Mouse (Mus musculus) liver, embryonic 14.5 days (tissue): ENCODE results near the gene Fastkd5. TPM values are rescaled to one million over a fixed set of nuclear protein-coding genes. Genes with fewer than 3 reads are reported as not detected.

Experiments used
- ATAC-seq: fragments of 200-750 bp; cut with Nextera tagmentation; 2 replicates; pipeline ENCODE4 v1.8.0; 2017; ENCODE audit warnings: moderate number of reproducible peaks, mild to moderate bottlenecking, moderate library complexity; ENCODE audit not compliant: insufficient read depth
- DNase-seq, 3 experiments: peaks; one replicate each; pipeline ENCODE4 v3.0.0-alpha.2; 2012 to 2013; ENCODE audit warnings: low read depth in 3 of 3, low spot score in 3 of 3
- H3K27ac ChIP-seq: fragments of 300-500 bp; sonication (generic); 2 replicates; pipeline ENCODE4 v1.5.1; 2014; ENCODE audit warnings: moderate library complexity, mild to moderate bottlenecking, control low read depth, inconsistent platforms
- H3K27me3 ChIP-seq: fragments of 300-500 bp; sonication (generic); 2 replicates; pipeline ENCODE4 v1.6.1; 2014; ENCODE audit warnings: mild to moderate bottlenecking, low read length, moderate library complexity; ENCODE audit not compliant: control insufficient read depth, insufficient read depth
- H3K36me3 ChIP-seq: fragments of 300-500 bp; sonication (generic); replicated peaks from 2 replicates; pipeline ENCODE4 v1.6.1; 2014; ENCODE audit warnings: low read depth; ENCODE audit not compliant: control insufficient read depth, insufficient read depth
- H3K4me1 ChIP-seq, 2 experiments: fragments of 200-500 bp in 1 of 2; fragments of 300-500 bp in 1 of 2; sonication (generic) in 1 of 2; replicated peaks; 2 replicates each; pipeline ENCODE4 v1.6.1; 2012 to 2014; ENCODE audit warnings: antibody characterized with exemption in 1 of 2, inconsistent platforms in 1 of 2, low read length in 1 of 2; ENCODE audit not compliant: control insufficient read depth in 2 of 2, insufficient read depth in 2 of 2
- H3K4me2 ChIP-seq: fragments of 300-500 bp; sonication (generic); 2 replicates; pipeline ENCODE4 v1.6.1; 2014; ENCODE audit warnings: low read depth, mild to moderate bottlenecking, control low read depth, moderate library complexity
- H3K4me3 ChIP-seq, 2 experiments: fragments of 200-500 bp in 1 of 2; fragments of 300-500 bp in 1 of 2; sonication (generic) in 1 of 2; 2 replicates each; pipeline ENCODE4 v1.5.1; 2012 to 2014; ENCODE audit warnings: low read depth in 2 of 2, low read length in 2 of 2, mild to moderate bottlenecking in 2 of 2, control low read depth in 1 of 2, inconsistent platforms in 1 of 2, moderate library complexity in 1 of 2; ENCODE audit not compliant: insufficient read depth in 1 of 2
- H3K9ac ChIP-seq: fragments of 300-500 bp; sonication (generic); replicated peaks from 2 replicates; pipeline ENCODE4 v1.6.1; 2014; ENCODE audit warnings: mild to moderate bottlenecking, control low read depth, moderate library complexity
- H3K9me3 ChIP-seq: fragments of 300-500 bp; sonication (generic); 2 replicates; pipeline ENCODE4 v1.6.1; 2016; ENCODE audit warnings: low read length, mixed read lengths; ENCODE audit not compliant: control insufficient read depth
- CTCF ChIP-seq: IDR thresholded peaks from 2 replicates; pipeline ENCODE4 v1.5.1; 2016; ENCODE audit warnings: antibody characterized with exemption, low read depth, control low read depth
- EP300 ChIP-seq: IDR thresholded peaks from 2 replicates; pipeline ENCODE4 v1.6.1; 2016; ENCODE audit warnings: antibody characterized with exemption, low read depth
- WGBS: fragments of 180-500 bp; shearing (Covaris S2); extraction: QIAGEN DNeasy Blood & Tissue Kit; methylation state at CpG from one replicate; pipeline ENCODE4 v1.1.7; 2014; ENCODE audit not compliant: insufficient replicate concordance; 5-methylcytosine and 5-hydroxymethylcytosine counted together
- polyA plus RNA-seq, 2 experiments: library from polyadenylated mRNA; depleted of rRNA in 1 of 2; stranded (reverse) in 1 of 2; unstranded in 1 of 2; fragments of >200 nt; fragmentation: Nextera tagmentation in 1 of 2; extraction: Ambion mirVana in 1 of 2; gene quantifications; 2 replicates each; pipeline versions ENCODE4 v1.2.1 to v1.2.3; 2012 to 2014

Gene Fastkd5
- polyA plus RNA-seq, 2 experiments: 3.6 to 11.9 TPM

- H3K27ac ChIP-seq: peak overlapping the region; percentile 11
- no peak for TF ChIP-seq EP300
- peak; percentile 2; the same call in 1 of the 2 replicates for TF ChIP-seq CTCF
- H3K4me3 ChIP-seq: peak overlapping the region; percentile 69 to 76
- WGBS: 2% methylated on average over 35 of the region's 37 CpGs
- peaks cover 6% of the 10 kb centered on the region for H3K36me3 ChIP-seq
- no peaks in the 10 kb centered on the region for H3K9me3 ChIP-seq
- DNase-seq (no peak), ATAC-seq (peak; percentile 72)
- peaks cover 5 to 8% of the 10 kb centered on the region in 2 experiments; a peak in 3 of 4 replicates for H3K4me1 ChIP-seq
- peaks cover 16% of the 10 kb centered on the region for H3K27me3 ChIP-seq
- H3K9ac ChIP-seq: peak overlapping the region; percentile 80
- H3K4me2 ChIP-seq: peak overlapping the region; percentile 89
Measured at GRCm38 (mm10) chr2:130629080-130629838, 568 bp downstream of the Fastkd5 start.

DNA sequence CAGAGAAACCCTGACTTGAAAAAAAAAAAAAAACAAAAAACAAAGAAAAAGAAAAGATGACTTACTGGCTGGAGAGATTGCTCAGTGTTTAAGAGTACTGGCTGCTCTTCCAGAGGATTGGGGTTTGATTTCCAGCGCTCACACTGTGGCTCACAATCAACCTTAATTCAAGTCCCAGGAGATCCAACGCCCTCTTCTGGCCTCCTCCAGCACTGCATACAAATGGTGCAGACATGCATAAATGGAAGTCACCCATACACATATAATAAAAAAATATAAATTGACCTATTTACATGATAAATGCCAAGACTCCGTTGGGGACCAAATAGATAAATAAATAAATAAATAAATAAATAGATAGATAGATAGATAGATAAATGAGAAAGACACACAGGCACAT, 1.4 kb downstream of the Fastkd5 start:
- H3K27me3 ChIP-seq: peaks cover 8% of the 10 kb centered on the region
- DNase-seq (no peak), ATAC-seq (no peak)
- 47% methylated on average over 3 of the region's 3 CpGs for WGBS
- peak overlapping the region; percentile 69 to 76; a peak in 3 of 4 replicates for H3K4me3 ChIP-seq
- no peaks in the 10 kb centered on the region for H3K9me3 ChIP-seq
- no peak overlapping the region for H3K27ac ChIP-seq
- peaks cover 5 to 8% of the 10 kb centered on the region in 2 experiments; a peak in 3 of 4 replicates for H3K4me1 ChIP-seq
- peak overlapping the region; percentile 89 for H3K4me2 ChIP-seq
- TF ChIP-seq CTCF: peak; percentile 54
- no peak for TF ChIP-seq EP300
- peak overlapping the region; percentile 80 for H3K9ac ChIP-seq
- peaks cover 6% of the 10 kb centered on the region for H3K36me3 ChIP-seq

DNA sequence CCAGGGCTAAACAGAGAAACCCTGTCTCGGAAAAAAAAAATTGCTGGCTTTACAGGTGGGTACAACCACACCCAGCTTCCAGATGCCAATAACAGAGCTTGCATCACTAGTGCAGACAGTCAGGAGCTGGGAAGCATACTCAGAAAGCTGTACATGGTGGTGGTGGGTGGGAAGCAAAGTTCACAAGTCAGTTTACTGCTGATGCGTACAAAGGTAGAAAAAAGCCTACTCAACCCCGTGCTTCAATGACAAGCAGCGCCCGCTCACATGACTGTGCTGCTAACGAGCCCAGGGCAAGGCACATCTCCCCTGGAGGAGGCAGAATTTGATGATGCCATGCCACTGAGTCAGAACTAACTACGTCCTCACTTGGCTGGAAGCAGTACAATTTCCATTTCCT, 10.9 kb downstream of the Fastkd5 start:
- peaks cover 16% of the 10 kb centered on the region for H3K36me3 ChIP-seq
- H3K9me3 ChIP-seq: no peaks in the 10 kb centered on the region
- no peak overlapping the region for H3K4me3 ChIP-seq
- no peak overlapping the region for H3K27ac ChIP-seq
- no peaks in the 10 kb centered on the region for H3K27me3 ChIP-seq
- DNase-seq: no peak
- no peak overlapping the region for H3K4me2 ChIP-seq
- no peak for ATAC-seq
- WGBS: 83% methylated on average over 7 of the region's 7 CpGs
- no peaks in the 10 kb centered on the region for H3K4me1 ChIP-seq
- no peak for TF ChIP-seq EP300
- TF ChIP-seq CTCF: no peak
- no peak overlapping the region for H3K9ac ChIP-seq

GRCm38 (mm10) chr2:130613091-130613490, 16.7 kb downstream of the Fastkd5 start:
- Histone ChIP-seq H3K9ac (no peak overlapping the region), H3K4me3 (no peak overlapping the region), H3K4me2 (no peak overlapping the region), H3K27me3 (no peaks in the 10 kb centered on the region), H3K9me3 (no peaks in the 10 kb centered on the region), H3K36me3 (peaks cover 16% of the 10 kb centered on the region), H3K4me1 (no peaks in the 10 kb centered on the region), H3K27ac (no peak overlapping the region)
- WGBS: 60% methylated on average over 3 of the region's 3 CpGs
- ATAC-seq (no peak), DNase-seq (no peak)
- TF ChIP-seq EP300: no peak
- peak; percentile 71 for TF ChIP-seq CTCF

DNA sequence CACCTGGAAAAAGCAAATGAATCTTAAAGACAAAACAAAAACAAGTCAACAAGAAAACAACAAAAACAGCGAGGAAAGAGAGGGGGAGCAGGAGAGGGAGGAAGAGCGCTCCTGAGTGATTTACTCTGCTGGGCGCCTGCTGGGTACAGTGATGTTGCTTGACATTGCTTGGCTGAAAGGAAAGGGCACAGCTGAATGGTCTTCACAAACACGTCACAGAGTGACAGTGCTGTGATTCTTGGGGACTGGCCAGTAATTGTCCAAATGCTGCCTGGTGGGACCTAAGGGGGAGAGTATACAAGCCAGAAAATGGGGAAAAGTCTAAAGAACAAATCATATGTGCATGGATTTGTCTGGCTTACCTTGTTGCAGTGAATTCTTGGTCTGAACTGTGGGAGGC, 27.6 kb downstream of the Fastkd5 start:
- no peak overlapping the region for H3K9ac ChIP-seq
- no peak for TF ChIP-seq CTCF
- no peak for TF ChIP-seq EP300
- H3K4me2 ChIP-seq: no peak overlapping the region
- no peak overlapping the region for H3K4me3 ChIP-seq
- ATAC-seq (no peak), DNase-seq (no peak)
- 86% methylated on average over 4 of the region's 4 CpGs for WGBS
- no peaks in the 10 kb centered on the region for H3K9me3 ChIP-seq
- H3K36me3 ChIP-seq: peaks cover 4% of the 10 kb centered on the region; the same call in 1 of the 2 replicates
- no peaks in the 10 kb centered on the region for H3K27me3 ChIP-seq
- no peaks in the 10 kb centered on the region for H3K4me1 ChIP-seq
- H3K27ac ChIP-seq: no peak overlapping the region
